Mouse (Mus musculus): ENCODE results near the gene Uhrf1.
"Not testable (repeated sequence)": the region's sequence is repeated elsewhere in the genome, so short reads cannot be mapped to it uniquely, and the experiment has no call there.

Gene Uhrf1

DNA sequence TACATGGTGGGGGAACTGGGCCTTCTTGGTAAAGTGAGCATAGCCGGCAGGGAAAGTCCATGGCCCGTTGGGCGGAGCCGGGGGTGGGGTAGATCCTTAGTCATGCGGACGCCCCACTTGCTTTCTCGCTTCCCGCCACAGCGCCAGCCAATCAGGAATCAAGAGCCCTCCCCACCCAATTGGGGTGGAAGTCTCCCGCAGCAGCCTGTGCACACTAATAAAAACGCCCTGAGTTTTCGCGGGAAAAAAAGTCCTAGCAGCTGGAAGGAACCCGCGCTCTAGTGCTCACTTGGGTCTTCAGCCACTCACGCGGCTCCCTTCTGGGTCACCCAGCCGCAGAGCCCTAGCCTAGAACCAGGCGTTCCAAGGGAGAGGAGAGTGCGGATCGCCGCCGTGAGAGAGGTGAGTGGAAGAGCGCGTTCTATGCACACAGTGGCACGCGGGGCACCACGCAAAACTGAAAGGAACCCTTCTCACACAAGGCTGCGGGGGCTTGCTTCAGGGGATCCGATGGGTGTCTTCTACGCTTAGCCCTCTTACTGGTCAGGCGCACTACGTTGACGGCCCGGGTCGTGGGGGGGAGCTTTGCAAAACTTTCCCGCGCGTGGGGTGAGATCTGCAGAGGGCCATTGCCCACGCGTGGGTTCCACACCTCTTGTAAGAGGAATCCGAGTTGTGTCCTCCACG lies at the start of gene Uhrf1:
Uhrf1 (plus strand) TSS at position 162 of the 687 bp plus-strand sequence.
- peak; percentile 89 for DNase-seq (ENCODE audit: extremely low spot score, low spot score)

DNA sequence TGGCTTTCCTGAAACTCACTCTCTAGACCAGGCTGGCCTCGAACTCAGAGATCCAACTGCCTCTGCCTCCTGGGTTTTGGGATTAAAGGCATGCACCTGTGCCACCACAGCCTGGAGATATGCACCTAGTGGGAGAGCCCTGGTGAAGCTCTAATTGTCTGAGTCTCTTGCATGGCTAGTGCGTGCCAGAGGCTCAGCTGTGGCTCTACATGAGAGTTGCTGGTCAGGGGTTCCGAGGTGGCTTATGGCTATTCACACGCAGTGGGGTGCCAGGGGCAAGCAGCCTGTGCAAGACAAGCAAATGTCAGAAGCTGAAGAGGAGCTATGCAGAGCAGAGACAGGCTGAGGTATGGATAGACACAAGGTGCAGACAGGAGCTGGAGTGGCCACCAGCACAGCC lies 48.4 kb upstream of the Uhrf1 start:
- DNase-seq (ENCODE audit: extremely low spot score, low spot score): no peak

DNA sequence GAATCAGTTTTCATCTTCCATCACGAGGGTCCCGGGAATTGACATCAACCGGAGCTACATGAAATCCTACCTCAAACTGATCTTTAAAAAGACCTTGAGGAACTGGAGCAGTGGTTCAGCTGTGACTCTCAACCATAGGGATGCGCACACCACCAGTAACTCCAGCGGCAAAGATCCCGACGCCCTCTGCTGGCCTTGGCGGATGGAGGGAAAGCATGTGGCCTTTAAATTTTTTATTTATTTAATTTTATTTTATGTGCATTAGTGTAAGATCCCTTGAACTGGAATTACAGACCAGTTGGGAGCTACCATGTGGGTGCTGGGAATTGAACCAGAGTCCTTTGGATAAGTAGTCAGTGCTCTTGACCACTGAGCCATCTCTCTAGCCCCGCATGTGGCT lies 47.7 kb upstream of the Uhrf1 start:
- no peak for DNase-seq (ENCODE audit: extremely low spot score, low spot score)

DNA sequence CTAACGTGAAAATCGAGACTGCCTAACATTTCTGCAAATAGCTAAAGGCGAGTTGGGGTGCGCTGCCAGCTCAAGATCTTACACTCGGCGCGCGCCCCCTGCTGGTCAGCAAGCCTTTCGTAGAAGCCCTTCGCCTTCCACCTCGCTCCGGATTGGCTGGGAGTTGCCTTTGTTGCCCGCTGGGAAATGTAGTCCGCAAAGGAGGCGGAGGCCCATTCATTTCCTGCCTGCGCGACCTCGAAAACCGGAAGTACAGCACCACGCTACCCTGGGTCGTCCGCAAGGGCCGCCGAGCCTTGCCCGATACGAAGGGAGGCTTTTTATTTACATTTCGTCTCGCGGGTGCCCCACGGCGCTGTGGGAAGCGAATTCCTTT lies 47.3 kb upstream of the Uhrf1 start:
- DNase-seq (ENCODE audit: extremely low spot score, low spot score): peak; percentile 98

DNA sequence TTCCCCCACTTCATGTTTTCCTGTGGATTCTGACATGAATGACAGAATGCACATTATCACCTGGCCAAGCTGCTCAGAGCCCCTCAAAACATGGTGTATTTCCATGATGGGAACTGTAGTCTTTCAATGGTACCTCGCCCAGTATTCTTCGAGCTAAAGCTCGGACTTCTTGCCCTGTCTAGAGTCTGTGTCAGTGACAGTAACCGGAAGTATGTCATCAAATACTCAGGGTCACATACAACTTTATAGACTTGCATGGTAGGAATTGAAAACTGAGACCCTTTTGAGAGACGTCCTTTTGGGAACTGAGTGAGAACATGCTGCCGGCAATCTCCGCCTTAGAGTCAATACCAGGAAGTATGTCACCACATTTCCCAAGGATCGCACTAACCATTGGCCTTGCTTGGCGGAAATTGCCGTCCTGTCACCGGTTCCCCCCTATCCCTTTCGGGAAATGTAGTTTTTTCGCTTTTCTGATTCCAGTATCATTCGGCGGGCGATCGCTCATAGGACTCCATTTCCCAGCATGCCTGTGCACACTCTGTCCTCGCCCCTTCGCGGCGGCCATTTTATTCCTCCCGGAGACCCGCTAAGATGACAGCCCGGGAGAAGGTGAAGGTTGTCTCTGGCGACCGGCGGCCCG lies 46.8 kb upstream of the Uhrf1 start, which contains the start of gene Fem1a:
Fem1a (plus strand) TSS at position 572 of the 643 bp plus-strand sequence.
- peak; percentile 86 for DNase-seq (ENCODE audit: extremely low spot score, low spot score)

DNA sequence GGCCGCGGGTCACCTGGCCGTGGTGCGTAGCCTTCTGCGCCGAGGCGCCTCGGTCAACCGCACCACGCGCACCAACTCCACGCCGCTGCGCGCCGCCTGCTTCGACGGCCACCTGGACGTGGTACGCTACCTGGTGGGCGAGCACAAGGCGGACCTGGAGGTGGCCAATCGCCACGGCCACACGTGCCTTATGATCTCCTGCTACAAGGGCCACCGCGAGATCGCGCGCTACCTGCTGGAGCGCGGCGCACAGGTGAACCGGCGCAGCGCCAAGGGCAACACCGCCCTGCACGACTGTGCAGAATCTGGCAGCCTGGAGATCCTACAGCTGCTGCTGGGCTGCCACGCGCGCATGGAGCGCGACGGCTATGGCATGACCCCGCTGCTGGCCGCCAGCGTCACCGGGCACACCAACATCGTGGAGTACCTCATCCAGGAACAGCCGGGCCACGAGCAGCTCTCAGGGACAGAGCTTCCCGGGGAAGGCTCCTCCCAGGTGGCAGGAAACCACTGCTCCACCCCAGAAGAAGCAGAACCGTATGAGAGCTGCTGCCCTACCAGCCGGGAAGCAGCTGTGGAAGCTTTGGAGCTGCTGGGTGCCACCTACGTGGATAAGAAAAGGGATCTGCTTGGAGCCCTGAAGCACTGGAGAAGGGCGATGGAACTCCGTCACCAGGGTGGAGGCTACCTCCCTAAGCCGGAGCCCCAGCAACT lies 45.8 kb upstream of the Uhrf1 start:
- DNase-seq (ENCODE audit: extremely low spot score, low spot score): no peak

DNA sequence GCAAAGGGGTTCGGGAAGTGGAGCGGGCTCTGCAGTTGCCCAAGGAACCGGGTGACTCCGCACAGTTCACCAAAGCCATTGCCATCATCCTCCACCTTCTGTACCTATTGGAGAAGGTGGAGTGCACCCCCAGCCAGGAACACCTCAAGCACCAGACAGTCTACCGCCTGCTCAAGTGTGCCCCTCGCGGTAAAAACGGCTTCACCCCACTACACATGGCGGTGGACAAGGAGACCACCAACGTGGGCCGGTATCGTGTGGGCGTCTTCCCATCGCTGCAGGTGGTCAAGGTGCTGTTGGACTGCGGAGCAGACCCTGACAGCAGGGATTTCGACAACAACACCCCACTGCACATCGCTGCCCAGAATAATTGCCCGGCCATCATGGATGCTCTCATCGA lies 44.9 kb upstream of the Uhrf1 start:
- DNase-seq (ENCODE audit: extremely low spot score, low spot score): not testable (repeated sequence)

DNA sequence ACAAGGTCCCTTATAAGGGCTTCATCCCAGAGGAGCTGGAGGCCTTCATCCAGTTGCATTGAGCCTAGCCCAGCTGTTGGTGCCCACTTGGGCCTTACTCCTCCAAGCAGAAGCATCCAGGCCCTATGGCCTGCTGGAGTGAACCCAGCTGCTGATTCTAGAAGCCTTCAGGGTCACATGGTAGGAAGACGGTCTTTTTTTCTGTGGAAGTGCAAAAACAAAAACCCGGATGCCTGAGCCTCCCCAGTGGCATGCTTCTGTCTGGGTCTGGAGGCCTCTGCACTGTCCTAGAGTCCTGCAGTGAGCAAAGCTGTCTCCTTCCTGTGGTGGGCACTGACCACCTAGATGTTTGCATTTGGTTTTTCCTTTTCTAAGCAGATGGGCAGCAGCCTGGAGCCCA lies 44.3 kb upstream of the Uhrf1 start:
- not testable (repeated sequence) for DNase-seq (ENCODE audit: extremely low spot score, low spot score)

DNA sequence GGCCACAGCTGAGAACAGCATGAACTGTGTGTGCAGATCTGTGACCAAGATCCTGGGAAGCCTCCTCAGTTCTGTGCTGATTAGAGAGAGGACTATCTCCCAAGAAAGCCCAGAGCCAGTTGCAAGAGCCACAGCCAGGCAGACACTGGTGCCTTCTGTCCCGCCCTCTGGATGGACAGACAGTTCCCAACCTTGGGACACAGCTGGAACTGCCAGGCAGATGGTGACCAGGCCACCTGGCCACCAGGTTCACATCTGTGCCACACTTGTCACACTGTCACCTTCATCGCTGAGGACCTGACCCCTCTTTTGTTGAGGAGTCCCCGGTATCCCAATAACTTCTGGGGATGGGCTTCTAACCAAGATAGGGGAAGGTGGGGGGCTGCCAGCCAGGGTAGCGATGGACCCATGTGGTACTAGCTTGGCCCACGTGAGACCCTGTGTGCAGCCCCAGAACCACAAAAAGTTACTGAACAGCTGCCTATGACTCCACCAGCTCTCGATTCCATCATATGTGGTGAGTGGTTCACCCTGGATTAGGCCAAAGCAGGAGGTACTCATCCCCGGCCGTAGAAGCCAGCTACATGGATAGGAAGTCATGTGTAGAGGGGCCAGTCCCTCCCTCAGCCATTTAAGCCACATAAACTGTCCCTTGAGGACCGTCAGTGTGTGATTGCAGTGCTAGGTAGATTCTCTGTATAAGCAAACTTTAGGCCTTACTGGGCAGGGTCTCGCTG lies 43.7 kb upstream of the Uhrf1 start:
- DNase-seq (ENCODE audit: extremely low spot score, low spot score): no peak

DNA sequence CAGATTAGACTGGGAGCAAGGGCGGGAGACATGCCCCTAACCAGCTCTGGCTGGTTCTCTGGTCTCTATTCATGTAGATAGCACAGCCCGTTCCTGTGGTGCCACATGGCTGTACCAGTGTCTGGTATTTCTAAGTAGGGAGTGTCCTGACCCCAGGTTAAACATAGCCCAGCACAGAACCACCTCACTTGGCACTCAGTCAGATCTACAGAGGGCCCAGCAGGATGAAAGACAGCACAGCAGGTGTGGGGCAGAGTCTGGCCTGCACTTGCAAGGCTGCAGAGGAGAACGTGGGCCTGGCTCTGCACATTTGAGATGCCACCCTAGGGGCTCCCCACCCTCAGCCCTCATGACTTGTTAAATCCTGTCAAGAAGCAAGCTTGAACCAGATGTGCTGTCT lies 42.0 kb upstream of the Uhrf1 start:
- no peak for DNase-seq (ENCODE audit: extremely low spot score, low spot score)

DNA sequence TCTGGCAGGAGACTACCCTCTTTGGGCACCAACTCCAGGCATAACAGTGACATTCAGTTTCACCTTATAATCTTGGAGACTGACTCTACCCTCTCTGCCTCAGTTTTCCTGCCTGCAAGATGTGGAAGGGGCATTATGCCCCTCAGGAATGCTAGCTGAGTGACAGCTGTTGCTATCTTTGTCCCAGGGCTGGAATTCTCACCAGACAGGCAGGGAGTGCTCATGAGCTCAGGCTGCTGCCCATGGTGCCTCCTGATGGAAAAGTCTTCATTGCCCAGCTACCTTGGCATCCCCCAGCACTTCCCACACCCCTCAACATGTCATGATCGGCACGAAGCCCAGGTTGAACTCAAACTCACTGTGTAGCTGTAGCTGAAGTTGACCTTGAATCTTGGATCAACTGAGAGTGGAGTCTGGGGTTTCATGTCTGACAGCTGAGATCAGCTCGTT lies 40.5 kb upstream of the Uhrf1 start:
- DNase-seq (ENCODE audit: extremely low spot score, low spot score): no peak

DNA sequence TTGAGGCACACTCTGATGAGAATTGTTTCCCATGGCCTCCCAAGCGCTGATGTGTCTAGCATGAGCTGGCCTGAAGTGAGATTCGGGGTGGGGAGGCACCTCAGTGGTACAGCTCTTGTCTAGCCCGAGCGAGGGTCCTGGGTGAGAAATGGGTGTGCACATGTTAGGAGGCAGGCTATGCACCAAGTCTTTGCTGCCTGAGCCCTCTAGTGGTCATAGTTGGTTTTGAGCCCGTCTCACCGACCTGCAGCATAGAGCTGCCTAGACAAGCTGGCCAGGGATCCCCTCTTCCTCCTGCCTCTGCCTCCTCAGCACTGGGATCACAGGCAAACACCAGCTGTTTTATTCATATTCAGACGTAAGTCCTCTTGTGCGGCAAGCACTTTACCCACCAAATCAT lies 39.1 kb upstream of the Uhrf1 start:
- DNase-seq (ENCODE audit: extremely low spot score, low spot score): peak; percentile 70

DNA sequence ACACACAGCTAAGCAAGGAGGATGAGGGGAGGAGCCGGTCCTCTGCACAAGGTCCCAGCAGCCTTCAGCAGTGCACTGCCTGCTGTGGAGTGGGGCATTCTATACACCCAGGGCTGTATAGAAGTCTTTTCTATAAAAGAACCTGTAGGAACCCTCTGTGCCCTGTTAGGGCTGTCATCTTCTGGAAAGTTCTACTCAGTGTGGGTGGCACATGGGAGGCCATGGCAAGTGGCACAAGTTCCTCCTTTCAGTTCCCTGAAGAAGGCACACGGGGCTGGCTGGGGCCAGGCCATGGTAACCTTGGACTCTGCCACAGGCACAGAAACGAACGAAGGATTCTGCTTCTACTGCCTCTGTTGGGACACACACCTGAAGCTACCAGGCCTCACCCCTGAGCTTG lies 38.1 kb upstream of the Uhrf1 start:
- DNase-seq (ENCODE audit: extremely low spot score, low spot score): no peak

DNA sequence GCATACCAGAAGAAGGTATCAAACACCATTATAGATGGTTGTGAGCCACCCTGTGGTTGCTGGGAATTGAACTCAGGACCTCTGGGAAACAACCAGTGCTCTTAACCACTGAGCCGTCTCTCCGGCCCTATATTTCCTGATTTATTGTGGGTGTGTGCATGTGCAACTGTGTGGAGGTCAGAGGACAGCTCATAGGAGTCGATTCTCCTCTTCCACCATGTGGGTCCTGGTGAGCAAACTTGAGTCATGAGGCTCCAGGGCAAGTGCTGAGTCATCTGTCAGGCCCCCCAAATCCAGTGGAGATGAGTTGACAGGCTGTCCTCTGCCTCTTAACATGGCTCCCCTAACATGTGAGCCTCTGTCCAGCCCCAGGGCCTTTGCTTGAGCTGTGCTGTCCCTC lies 37.3 kb upstream of the Uhrf1 start:
- DNase-seq (ENCODE audit: extremely low spot score, low spot score): no peak

DNA sequence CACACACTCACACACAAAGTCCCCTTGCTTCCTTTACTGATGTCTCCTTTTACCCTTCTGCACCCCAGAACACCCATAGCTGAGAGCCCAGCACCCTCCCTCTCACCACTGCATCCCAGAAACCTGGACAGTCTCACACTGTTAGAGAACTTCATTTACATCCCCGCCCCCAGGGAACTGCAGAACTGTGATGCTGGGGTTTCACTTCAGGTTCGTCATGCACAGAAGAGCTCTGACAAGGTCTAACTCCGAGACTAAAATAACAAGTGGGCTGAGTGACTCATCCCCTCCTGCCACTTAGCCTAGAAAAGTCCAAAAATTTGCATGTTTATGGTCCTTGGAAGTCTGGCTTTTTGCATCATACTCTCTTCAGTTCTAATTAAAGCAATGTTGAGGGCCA lies 36.9 kb upstream of the Uhrf1 start:
- no peak for DNase-seq (ENCODE audit: extremely low spot score, low spot score)

DNA sequence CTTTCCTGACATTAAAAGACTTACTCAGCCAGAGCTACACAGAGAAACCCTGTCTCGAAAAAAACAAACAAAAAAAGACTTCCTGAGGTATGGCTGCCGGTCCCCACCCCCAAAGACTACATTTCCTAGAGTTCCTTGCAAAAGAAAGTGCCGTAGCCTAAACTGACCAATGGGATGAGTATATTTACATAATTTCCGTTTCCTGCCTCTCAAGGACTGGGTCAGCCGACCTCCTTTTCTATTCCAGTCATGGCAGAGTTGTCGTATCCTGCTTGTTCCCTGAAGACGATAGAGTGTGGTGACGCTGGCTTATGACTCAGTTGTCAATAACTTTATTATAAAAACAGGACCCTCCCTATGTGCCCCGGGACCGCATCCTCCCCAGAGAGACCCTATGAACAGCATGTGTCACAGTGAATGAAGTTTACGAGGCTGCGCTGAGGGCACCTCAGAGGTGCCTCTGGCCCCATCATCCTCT lies 33.9 kb upstream of the Uhrf1 start:
- peak; percentile 45 for DNase-seq (ENCODE audit: extremely low spot score, low spot score)

DNA sequence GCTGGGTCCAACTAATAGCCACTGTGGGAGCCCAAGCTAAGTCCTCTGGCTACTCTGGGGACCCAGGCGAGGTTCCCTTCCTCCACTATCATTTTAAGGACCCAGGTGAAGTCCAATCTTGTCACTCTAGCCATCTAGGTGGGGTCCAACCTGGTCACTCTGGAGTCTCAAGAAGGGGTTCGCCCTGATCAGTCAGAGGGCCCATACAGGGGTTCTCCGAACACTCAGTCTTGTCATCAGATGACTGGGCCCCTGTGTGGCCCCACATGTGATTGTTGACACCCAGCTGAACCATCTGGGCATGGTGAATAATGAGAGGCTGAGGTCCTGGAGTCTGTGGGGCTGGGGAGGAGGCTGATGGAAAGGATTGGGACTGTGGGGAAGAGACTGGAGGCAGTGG lies 33.4 kb upstream of the Uhrf1 start:
- no peak for DNase-seq (ENCODE audit: extremely low spot score, low spot score)

DNA sequence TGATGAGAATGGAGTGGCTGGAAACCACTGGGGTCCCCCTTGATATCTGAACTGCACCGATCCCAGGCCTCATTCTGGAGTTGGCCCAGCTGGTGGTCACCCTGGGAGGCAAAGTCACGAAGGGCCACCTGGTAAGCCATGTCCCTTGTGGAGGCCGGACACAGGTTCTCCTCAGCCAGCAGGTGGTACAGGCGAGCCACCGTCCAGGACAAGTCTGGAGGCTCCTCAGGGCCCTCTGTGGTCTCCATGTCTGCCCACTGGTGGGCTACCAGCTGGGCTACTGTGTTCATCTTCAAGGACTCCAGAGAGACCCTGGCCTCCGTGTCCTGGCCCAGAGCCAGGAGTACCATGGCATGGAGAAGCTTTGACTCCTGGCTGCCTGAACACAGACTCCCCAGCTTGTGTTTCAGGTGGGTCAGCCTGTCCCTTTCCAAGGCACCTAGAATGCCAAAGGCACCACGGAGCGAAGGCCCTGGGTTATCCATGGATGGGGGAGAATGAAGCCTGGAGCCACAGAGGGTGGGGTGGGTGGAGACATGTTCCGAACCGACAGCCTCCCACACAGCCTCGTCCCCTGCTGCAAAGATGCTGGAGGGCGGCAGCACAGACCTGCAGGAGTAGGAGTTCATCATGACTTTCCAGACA lies 31.4 kb upstream of the Uhrf1 start:
- no peak for DNase-seq (ENCODE audit: extremely low spot score, low spot score)

DNA sequence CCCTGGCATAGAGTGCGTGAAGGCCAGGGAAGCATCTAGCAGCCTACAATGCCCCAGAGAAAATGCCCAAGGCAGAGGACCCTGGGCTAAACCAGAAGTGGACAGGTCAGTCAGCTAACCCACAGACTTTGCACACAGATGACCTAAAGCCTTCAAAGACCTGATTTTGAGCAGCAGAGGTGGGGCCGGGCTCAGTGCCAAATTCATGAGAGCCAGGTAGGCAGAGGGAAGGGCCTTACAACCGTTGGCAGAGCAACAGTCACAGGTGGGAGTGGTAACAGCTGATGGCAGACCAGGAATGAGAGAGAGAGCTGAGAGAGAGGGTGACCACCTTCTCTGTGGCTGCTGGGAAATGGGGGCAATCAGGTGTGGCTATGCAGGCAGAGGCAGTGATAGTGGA lies 30.5 kb upstream of the Uhrf1 start:
- DNase-seq (ENCODE audit: extremely low spot score, low spot score): no peak

DNA sequence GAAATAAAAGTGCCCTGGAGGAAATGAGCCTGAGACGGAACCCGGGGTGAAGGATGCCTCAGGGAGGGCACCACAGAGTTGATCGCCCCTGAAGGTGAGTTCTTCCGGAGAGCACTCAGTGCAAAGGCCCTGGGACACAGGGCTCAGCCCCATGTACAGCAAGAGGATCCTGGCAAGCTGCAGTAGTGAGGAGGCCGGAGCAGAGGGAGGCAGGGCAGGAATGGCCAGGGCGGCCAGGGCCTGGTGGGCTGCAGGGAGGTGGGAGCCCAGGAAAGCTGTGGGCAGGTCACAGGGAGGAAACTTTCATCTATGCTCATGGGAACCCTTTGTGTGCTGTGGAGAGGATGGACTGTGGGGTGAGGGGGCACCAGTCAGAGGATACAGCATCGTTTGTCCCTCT lies 29.6 kb upstream of the Uhrf1 start:
- DNase-seq (ENCODE audit: extremely low spot score, low spot score): no peak

DNA sequence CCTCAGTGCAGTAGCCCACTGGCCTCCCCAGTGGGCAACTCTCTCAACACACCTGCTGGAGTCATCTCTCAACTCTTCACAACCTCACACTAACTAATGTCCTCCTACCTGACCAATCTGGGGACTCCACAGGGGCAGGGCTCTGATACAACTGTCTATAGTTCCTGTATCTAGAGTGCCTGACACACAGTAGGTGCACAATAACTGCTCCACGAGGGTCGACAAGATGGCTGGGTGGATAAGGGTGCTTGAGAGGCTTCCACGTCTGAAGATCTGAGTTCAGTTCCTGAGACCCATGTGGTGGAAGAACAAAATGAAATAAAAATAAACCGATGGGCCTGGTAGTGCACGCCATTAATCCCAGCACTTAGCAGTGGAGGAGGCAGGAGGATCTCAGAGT lies 29.1 kb upstream of the Uhrf1 start:
- no peak for DNase-seq (ENCODE audit: extremely low spot score, low spot score)

Measured in neural tube, embryonic 10.5 days (tissue).